Mouse (Mus musculus) erythroid progenitor cell, adult 5-6 weeks (primary cell): ENCODE data around the gene Efcab7. TPM values are rescaled to one million over a fixed set of nuclear protein-coding genes. Genes with fewer than 3 reads are reported as not detected.

Experiments used
- ATAC-seq: replicated peaks from 2 replicates; pipeline ENCODE4 v1.8.0; 2016; ENCODE audit warnings: moderate number of reproducible peaks, mild to moderate bottlenecking, moderate TSS enrichment, inconsistent platforms; ENCODE audit not compliant: poor library complexity, low FRiP score, severe bottlenecking
- total RNA-seq, 2 experiments: library from RNA; stranded (forward) in 1 of 2; stranded (reverse) in 1 of 2; fragments of 150-400 nt in 1 of 2; fragments of 186-747, 209-891 nt in 1 of 2; gene quantifications; 2 replicates each; pipeline versions ENCODE4 v1.2.3 to v1.2.4; 2015 to 2017; ENCODE audit warnings: low replicate concordance in 2 of 2

Gene Efcab7
- total RNA-seq (2015; ENCODE audit: low replicate concordance) (1.7 TPM in 1 of 2 replicates, not detected in the other), total RNA-seq (2017; ENCODE audit: low replicate concordance) (2.7 TPM in 1 of 2 replicates, not detected in the other)

DNA sequence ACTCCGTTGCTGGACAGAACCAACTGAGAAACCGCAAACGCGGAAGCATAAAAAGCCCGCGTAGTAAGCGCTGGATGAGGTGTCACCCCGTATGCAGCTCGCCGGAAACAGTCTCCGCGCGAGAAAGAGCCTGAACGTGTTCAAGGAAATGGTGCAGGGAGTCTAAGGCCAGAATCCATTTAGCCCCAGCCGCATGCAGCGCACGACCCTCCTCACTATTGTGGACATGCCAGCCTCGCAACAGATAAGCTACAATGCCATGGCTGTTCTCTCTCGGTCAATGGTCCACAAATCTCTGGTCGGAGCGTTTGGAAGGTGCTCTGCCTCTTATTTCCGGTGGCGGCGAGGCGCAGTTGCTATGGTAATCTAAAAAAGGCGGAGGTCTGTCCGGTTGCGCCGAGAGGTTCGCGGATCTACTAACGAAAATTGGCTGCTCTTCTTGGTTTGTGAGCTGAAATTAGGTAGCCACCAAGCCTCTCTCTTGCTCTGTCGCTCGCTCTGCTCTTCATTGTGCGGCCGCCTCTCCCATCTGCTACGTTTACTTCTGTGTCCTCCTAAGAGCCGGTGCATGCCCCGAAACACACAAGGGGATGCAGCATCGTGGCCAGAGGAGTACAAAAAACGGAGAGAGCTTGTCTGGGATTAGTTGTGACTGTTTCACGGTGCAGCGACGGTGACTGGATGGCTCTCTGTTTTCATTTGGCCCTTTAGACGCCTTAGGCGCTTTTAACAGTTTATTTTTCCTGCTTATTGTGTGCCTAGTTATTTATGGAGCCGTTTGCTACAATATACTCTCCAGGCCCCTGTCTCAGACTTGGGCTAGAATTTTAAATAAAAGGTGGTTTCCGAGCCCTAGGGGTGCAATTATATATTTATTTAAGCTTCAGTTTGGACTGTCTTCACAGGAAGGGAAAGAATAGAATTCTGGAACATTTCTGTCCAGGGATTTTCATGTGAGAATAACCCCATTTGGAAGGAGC lies at the start of gene Efcab7:
Gene Efcab7, plus strand, starts transcription at position 105 of the 980 bp plus-strand sequence.
- peak; percentile 96 for ATAC-seq

DNA sequence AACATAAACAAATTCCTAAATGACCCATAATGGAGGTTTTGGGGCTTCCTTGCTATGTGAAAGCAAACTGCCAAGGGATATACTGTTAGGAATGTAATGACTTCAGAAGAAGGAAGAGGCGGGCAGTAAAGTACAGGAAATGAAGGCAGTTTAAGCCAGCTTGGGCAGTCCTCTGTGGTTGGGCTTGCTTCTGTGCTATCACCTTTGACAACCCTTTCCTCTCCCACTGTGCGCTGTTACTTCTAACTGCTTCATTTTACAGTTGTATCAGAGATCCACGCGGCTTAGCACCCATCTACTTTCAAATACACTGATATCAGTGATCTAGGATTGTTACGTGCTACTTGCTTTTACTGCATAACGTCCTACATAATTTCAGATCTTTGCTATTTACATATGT lies 36.6 kb upstream of the Efcab7 start:
- no peak for ATAC-seq

DNA sequence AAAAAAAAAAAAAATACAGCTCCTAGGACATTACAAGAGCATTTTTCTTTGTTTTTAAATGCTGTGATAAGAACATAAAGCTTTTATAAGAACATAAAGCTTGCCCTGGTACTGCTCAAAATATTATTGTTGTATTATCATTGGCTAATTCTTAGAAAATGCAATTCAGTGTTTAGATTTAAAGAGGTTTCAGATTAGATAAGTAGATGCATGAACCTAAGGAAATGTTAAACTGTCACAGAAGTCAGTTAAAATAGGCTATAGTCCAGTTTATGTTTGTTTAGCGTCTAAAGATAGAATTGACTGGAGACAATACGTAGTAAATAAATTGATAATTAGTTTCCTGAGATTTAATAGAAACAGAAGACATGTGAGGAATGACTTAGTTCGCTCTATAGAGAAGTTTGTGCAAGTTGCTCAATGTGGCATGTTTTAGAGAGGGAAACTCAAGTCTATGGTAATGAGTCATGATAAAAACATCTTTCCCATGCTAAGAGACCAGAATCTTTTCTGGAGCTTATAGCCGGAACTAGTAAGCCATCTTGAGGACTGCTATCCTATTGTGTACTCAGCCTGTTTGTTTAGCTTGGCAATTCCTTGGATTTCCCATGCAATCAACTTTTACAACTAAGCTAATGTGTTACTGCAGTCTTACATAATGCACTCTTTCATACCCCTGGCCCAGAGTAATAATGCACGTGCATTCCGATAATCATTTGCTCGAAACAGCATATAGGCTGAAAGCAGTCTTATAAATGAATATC lies 12.1 kb upstream of the Efcab7 start:
- ATAC-seq, result no peak

DNA sequence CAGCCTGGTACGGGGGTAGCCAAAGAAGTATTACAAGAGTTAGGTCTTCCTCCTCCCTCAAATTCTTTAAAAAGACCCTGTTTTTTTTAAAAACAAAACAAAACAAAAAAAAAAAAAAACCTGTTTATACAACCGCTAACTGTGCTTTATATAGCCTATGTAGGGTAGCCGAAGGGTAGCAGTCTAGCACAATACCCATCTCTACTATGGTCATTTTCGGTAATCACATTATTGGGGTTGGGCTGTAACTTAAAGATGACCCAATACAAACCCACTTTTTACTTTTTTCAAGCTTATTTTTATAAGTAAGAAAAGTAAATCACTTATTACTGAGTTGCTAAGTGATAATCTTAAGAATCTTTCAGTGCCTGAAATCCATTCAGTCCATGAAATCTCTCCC lies 661 bp upstream of the Efcab7 start:
- no peak for ATAC-seq

DNA sequence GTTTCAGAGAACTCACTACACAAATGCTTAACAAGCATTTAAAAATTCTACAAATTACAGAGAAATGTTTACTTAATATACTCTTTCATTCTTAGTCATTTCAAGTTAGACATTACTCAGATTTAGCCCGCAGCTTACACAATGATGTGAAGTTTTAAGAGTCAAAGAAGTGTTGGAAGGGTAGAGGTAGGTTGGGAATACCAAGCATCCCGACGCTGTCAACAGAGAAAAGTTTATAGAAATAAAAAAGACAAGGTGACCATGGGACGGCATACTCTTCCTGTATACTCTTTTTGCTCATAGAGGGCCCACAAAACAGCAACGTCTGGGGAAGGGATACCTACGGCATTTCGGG lies 282 bp upstream of the Efcab7 start:
- ATAC-seq, result peak; percentile 36

DNA sequence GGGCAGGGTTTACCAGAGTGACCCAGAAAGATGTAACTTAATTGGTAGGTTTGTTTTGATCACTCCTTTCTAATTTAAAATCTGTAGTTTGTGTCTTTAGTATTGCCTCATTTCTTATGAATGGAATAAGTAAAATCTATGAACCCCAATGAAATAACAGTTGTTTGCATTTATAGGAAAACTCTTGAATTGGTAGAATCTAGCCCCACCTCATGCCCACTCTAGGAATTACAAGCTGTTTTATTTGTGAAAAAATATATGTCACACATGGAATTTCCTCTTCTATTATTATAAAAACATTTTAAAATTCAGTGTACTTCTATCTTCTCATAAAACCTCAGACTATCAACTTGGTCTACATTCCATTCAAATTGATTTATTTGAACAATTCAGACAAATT lies 52.9 kb downstream of the Efcab7 start:
- no peak for ATAC-seq

DNA sequence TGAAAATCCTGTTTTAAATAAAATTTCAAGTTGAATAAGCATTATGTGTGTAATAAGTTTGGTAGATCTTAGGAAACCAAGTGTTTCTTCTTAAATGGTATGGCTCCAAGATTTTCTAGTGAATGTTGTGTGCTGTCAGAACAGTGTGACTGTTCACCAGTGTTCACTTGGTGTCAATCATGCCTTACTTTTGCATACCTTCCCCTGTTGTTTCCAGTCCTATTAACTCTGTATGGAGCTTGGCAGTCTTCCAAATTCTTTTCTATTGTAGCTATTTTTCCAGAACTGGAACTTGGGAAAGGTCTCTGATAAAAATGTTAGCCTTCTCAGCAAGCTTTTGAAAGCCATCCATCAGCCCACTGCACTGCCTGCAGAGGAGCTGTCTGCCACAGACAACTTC lies 53.4 kb downstream of the Efcab7 start:
- ATAC-seq, result no peak

DNA sequence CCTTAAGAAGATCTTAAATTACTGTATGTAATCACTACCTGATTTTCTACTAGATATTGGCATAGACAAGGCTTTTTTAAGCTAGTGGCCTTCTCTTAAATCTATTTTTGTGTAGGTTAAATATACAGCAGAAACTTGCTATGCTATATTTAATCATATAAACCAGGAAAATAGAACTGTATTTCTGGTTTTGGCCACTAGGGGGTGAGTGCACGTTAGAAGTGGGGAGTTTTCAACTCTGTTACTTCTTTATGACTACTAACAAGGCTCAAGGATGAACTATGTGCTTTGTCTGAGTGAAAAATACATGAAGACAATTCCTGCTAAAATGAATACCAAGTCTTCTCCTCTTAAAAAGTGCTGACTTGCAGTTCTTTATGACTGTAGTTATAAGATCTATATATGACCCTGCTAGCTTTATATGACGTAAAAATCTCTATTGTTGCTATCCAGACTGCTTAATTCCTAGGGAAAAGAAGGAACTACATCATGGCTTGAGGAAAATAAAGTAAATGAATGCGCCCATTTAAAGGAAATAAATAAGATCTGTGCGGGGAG lies 85.0 kb downstream of the Efcab7 start:
- no peak for ATAC-seq

DNA sequence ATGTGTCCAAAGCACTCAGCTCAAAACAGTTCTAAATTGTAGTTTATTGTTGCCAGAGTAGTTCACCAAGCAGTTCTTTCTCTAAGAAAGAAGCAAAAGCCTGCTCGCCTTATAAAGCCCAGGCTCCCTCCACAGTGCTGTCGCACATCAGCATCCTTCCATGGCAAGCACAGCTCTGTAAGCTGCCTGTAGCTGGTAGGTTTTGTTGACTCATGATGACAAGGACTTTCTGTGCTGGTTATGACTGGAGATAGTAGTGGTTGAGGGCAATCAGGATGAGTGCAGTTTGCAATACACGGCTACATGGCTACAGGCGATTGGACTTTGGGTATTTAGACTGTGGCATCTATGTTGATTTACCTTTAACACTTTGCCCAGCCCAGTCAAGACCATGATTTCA lies 97.4 kb downstream of the Efcab7 start:
- ATAC-seq, result no peak

DNA sequence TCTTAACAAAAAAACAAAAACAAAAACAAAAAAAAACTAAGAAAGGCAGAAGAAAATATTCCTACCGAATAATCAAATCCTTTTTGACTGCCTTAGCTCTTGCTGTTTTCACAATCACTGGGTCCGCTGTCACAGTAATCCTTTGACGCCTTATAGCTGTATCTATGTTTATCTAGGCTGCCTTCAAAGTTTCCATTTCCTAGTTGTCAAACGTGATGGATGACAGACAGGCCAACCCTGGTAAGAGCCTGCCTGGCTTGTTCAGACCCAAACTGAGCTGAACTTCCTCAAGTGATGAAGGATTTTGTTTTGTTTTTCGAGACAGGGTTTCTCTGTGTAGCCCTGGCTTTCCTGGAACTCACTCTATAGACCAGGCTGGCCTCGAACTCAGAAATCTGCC lies 99.5 kb downstream of the Efcab7 start:
- no peak for ATAC-seq

DNA sequence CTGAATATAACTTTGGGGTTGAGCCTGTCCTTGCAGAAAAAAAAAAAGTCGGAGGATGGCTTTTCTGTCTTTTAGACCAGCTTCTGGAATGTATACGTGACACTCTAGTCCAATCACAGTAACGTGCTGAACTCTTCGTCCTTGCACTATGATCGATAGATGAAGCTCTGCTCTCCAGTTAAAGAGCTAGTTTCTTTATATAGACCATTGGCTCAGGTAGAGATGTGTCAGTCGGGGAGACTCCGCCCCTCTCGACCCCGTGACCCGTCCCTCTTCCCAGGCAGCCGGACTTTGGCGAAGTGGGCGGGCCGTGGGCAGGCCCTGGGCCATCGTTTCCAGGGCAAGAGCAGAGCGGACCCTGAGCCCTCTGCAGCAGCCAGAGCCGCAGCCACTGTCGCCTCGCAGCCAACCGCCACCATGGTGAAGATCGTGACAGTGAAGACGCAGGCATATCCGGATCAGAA lies 100.2 kb downstream of the Efcab7 start, which contains the start of gene Pgm1:
Gene Pgm1, plus strand, starts transcription at position 266 of the 464 bp plus-strand sequence.
- no peak for ATAC-seq

DNA sequence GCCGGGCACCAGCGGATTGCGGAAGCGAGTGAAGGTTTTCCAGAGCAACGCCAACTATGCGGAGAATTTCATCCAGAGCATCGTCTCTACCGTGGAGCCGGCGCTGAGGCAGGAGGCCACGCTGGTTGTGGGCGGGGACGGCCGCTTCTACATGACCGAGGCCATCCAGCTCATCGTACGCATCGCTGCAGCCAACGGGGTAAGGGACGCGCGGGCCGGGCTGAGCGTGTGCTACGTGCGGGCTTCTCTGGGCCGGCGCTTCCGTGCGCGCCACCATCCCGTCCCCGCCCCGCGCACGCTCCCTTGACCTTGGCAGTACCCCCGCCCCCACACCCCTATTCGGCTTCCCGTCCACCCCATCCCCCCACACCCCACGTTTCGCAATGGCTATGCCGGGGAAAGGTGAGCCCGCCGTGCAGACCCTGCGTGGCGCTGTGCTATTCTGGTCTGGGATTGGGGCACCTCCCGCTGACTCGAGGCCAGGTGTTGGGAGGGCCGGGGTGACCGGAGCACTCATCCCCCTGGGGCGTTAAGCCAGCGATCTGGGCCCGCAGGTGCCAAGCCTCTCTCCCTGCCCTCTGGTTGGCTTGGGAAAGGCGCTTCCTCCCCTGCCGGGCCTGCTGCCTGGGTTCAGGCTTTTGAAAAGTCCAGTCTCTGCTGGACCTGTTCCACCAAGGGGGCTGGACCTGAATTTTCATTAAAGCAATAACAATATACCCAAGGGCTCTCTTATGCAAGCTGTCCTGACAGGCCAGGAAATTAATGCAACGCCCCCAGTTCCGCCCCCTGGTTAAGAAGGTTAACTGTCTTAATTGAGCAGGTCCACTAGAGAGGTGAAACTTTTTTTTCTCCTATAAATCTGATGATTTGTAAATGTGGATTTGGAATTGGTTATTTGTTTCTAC lies 100.9 kb downstream of the Efcab7 start, which contains the start of gene Itgb3bp:
Gene Itgb3bp, minus strand, starts transcription at position 201 of the 905 bp plus-strand sequence.
- no peak; the same call in 1 of the 2 replicates for ATAC-seq

DNA sequence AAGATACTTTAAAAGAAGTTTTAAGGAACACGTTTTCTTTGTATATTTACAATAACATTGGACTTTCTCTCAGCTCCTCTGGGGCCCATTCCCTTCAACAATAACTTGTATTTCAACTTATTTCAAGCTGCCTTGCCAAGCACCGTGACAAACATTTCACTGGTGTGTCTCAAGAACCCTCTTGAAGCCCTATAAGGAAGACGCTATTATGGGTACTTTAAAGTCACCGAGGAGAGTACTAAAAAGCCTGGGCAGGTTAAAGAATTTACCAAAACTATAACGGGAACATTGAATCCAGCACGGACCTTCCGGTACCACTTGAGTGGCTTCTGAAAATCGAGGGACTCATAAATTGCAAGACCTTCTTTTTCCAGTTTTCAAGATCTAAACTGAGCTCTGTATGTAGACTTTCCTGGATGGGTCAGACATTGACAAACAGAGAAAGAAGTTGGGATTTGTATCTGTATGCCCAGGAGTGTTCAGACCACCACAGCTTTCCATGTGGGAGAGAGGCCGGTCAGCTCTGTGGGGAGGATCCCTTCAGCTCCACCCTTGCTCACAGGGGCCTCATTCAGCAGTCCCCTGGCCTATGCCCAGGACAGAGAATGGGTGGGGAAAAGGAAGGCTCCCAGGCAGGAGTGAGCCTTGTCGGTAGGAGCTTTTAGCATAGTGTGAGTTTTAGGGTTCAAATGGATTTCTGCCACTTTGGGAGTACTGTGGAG lies 101.7 kb downstream of the Efcab7 start:
- no peak for ATAC-seq

DNA sequence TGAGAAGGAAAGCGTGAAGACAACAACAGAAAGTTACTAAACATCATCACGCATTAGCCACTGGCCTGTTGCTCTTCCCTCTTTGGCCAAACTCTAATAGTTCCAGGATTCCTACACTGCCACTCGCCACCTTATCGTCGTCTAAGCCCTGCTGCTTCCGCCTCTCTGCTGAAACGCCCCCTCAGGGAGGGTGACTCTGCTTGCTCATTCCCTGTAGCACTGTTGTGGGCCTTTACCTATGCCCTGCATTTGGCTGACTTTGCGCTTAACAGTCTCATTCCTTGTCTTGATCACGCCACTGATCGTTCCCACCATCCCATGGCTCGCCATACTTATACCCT lies 102.2 kb downstream of the Efcab7 start:
- ATAC-seq, result no peak

DNA sequence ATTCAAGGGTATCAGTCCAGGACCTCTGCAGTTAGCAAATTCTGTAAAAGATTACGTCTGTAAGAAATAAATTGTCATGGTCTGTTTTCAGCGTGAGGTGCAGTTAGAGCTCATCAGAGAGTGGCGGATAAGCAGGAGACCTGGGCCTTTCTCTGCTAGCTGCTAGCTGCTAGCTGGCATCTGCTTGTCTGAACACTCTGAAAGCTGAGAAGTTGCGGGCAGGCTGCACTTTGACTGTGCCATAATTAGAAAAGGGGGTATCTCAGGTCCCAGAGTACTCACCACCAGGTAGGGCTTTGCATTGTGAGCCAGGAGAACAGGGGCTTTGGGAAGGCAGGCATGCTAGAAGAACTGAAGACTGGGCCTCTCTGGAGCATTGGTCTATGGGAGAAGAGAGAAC lies 102.8 kb downstream of the Efcab7 start:
- ATAC-seq, result no peak

DNA sequence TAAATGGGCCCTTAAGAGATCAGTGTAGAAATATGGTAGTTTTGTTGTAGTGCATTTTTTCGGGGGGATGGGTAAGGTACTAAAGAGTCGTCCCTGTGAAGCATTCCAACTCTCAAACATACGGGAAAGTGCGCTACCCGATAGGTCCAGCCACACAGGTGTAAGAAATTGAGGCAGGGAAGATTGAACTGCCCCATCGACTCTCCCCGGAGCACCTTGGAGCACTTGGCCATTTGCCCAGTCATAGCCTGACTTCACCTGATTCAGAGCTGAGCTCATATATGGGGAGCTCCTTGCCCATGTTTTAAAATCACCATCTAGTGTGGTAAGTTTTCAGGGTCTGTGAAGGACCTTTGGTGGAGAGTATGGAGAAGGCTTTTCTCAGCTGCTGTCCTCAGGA lies 105.9 kb downstream of the Efcab7 start:
- no peak for ATAC-seq

DNA sequence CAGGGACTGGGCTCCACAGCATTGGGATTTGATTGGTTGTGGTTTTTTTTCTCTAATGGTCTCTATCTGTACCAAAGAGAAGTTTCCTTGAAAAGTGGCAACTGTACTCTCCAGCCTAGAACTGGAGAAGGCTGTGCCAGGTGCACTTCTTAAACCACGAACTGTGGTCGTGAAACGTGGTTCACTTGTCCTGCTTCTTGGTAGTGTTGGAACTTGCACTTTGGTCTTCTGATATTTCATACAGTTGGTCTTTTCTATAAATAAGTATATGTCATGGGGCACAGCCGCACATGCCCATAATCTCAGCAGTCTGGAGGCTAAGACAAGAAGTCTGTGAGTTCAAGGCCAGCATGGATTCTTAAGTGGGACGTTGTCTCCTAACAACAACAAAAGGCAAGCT lies 107.3 kb downstream of the Efcab7 start:
- ATAC-seq, result no peak

DNA sequence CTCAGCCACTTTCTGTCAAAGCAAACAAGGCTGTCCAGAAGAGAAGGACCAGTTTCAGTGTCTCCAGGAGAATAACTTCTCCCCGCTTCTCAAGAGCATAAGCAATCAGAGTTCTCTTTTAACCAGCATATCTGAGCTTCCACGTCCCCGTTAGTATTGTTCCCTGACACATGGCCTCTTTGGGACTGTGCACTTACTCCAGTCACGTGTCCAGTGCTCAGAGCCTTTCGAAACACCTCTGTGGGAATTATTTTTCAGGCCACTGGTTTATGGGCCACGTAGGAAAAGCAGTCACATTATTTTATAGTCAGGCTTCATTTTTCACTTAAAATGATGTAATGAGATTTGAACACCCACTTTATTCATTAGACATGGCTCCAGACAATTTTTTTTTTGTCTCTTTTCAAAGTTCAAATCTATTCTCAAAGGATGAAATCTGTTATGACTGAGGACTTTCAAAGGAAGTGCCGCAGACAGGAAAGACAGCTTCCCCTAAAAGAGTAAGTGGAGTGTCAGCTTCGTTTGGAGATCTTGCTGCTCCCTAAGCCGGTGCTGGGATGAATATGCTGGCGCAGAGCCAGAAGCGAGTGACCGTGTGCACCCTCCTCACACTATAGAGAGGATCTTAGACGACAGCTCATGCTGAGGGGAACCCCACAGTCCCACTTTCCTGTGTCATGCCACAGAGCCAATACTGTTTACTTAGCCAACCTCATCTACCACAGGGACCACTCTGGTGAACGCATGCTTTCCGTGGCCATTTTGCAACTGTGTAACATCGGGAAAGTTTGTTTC lies 110.9 kb downstream of the Efcab7 start:
- no peak for ATAC-seq
